Mouse (Mus musculus) embryonic fibroblast, embryonic 13.5 days (primary cell): ENCODE measurements around the gene Gm17067.
"Not testable (repeated sequence)": the region's sequence is repeated elsewhere in the genome, so short reads cannot be mapped to it uniquely, and the experiment has no call there.

ENCODE experiments used
- CTCF ChIP-seq: IDR thresholded peaks from 2 replicates; pipeline ENCODE4 v1.5.1; 2011; ENCODE audit warnings: mild to moderate bottlenecking, control low read depth, low read length, moderate library complexity, borderline replicate concordance; ENCODE audit not compliant: insufficient read depth
- POLR2A ChIP-seq: IDR thresholded peaks from 2 replicates; pipeline ENCODE4 v1.6.1; 2011; ENCODE audit warnings: low read depth, mild to moderate bottlenecking, control low read depth, low read length, moderate library complexity

- not testable (repeated sequence) for TF ChIP-seq CTCF, POLR2A
These were observed 47.2 kb downstream of the Gm17067 start for GRCm38 (mm10) chr7:42679646-42680045.
